Mouse (Mus musculus) heart, adult 2 months (tissue): ENCODE measurements around the gene Slc7a6.
A peak's percentile ranks its signal among the peaks of the same experiment; 100 is the strongest.

Source experiments
- CTCF ChIP-seq: fragments of 200-600 bp; IDR thresholded peaks from 2 replicates; pipeline ENCODE4 v1.8.1; 2022; ENCODE audit warnings: antibody characterized with exemption, mild to moderate bottlenecking, moderate library complexity
- POLR2A ChIP-seq: fragments of 200-500 bp; IDR thresholded peaks from 2 replicates; pipeline ENCODE4 v1.6.1; 2011; ENCODE audit warnings: mild to moderate bottlenecking, low read depth, low read length, control low read depth; ENCODE audit not compliant: insufficient read depth

- TF ChIP-seq POLR2A (peak; percentile 71), CTCF (no peak)
These were observed 30.7 kb upstream of the Slc7a6 start for GRCm38 (mm10) chr8:106137906-106138477.
